Mouse (Mus musculus) left cerebral cortex, postnatal 10 days (tissue): ENCODE measurements around the gene Anks1b. TPM values are rescaled to one million over a fixed set of nuclear protein-coding genes. Genes with fewer than 3 reads are reported as not detected.
"Not testable (repeated sequence)": the region's sequence is repeated elsewhere in the genome, so short reads cannot be mapped to it uniquely, and the experiment has no call there.

Experiments used
- DNase-seq, 2 experiments: peaks; one replicate each; pipeline ENCODE4 v3.0.0; 2021 to 2022; ENCODE audit warnings: low spot score in 2 of 2, mixed read lengths in 1 of 2; ENCODE audit errors: extremely low spot score in 1 of 2
- intact Hi-C: fragments of 180-260 bp; cut with DNase I; formaldehyde crosslinking; loops from one replicate; pipeline ENCODE4 v1.15.1; 2025
- total RNA-seq, 2 experiments: library from RNA; stranded (reverse); gene quantifications; 2 replicates each; pipeline ENCODE4 v1.2.3; 2021

Anks1b gene
- total RNA-seq, 2 experiments from 2014 or later, result 366 TPM

DNA sequence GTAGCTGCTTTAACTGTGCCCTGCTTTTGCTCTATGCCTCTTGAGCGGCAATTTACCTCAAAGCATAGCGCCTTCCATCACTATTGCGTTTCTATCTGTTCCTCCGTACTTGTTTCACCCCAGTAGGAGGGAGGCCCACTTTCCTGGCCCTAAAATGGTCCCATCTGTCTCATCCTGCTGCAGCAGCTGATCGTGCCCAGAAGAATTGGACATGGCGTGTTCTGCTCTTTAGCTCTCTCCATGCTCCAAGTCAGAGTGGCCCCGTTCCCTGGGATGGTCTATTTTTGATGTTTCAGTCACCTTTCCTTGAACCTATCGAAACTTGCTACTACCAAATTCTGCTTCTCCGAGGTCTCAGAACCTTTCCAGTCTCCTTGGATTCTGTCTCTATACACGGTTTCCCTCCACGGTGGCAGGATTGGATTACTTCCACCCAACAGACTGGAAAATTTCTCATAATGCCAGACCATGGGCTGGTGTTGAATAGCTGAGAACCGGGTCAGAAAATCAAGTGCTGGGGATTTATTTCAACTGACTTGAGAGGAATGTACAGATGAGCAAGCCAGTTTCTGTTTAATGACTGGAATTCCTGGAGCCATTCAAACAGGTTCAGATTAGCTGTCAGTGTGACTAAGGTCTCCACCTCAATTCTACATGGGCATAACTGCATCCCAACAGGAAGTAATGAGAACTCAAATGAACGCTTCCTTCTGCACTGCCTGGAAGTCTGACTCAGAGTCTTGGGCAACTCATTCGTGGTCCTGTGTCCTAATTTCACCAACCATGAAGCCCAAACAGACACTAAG lies 726.6 kb downstream of the Anks1b start:
- intact Hi-C loops, result no loop called here
- DNase-seq, result no peak

DNA sequence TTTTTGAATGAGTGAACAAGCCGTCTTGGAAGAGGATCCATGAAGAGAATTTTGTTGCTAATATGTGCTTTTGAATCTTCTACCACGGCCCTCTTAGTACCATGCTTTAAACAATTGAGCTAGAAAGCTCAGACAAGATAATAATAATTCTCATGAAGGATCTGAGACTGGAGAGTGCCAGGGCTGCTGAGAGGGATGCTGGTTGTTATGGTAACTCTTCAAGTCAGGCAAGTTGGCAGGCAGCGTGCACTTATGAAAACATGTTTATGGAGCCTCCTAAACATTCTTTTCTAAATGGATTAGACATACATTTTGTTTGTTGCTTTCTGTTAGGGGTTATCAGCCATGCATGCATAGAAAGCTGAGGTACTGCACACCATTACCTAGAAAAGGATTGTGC lies 734.3 kb downstream of the Anks1b start:
- DNase-seq, result no peak

DNA sequence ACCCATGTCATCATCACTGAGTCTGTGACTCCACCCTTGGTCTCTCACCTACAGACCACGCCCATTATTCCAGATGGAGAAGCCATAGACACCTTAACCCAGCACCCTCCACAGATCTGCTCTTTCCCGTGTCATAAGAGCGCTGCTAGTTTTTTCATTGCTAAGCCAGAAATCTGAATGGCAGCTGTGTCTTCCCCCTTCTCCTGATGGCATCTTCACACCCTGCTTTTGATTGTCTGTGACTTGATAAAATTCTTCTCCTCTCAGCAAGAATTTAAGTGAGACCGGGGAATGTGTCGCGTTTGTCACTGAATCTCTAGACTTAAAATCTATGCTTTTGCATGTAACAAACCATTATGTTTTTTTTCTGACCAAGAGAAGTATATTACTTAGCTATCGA lies 736.1 kb downstream of the Anks1b start:
- DNase-seq, result no peak
- intact Hi-C loops, result no loop called here

More for the DNA sequence above, 734.3 kb downstream of the Anks1b start:
- intact Hi-C loops, result no loop called here

DNA sequence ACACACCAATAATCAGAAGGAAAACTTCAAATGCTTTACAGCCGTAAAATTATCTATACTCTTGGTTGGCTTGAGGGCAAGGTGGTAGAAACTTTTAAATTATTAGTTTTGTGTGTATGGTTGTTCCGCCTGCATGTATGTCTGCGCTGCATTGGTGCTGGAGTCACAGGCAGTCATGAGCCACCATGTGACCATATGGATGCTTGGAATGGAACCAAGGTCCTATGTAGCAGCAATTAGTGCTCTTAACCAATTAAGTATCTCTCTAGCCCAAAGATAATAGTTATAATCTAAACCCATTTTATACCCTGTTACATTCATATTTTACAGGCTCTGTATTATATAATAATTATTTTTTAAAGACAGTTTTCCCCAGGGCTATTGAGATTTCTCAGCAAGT lies 739.7 kb downstream of the Anks1b start:
- intact Hi-C loops, result no loop called here
- no peak for DNase-seq

DNA sequence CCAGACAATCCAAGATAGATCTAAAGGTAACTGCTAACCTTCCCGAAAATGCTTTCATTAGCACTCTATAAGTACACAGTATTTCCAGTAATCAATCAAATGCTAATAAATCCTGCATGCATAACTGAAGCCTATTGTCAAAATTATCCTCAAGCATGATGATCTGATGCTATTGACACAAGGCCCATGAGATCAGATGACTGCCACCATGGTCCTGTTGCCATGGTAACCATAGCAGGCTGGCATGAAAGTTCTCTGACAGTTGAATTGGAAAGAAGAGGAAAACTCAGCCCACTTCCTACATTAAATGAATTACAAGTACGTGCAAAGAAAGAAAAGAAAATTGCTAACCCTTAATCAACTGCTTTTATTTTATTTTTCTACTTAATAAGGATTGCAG lies 741.9 kb downstream of the Anks1b start:
- DNase-seq, result no peak
- intact Hi-C loops, result no loop called here

DNA sequence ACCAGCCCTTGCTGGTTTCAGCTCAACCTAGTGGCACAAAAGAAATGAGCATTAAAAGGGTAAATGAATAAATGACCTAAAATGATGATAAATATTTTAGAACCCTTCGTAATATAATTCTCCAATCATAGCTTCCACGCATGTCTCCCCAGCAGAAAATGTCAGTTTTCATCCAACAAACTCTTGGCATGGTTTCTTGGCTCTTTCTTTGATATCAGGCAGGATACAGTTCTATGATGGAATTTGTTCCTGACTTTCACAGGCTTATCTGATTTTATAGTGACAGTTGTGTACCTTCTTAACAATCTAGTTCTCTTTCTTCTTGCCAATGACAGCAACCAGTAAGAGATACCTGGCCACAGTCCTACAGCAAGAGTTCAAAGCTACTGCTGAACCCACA lies 743.3 kb downstream of the Anks1b start:
- DNase-seq, result no peak
- intact Hi-C loops, result no loop called here

DNA sequence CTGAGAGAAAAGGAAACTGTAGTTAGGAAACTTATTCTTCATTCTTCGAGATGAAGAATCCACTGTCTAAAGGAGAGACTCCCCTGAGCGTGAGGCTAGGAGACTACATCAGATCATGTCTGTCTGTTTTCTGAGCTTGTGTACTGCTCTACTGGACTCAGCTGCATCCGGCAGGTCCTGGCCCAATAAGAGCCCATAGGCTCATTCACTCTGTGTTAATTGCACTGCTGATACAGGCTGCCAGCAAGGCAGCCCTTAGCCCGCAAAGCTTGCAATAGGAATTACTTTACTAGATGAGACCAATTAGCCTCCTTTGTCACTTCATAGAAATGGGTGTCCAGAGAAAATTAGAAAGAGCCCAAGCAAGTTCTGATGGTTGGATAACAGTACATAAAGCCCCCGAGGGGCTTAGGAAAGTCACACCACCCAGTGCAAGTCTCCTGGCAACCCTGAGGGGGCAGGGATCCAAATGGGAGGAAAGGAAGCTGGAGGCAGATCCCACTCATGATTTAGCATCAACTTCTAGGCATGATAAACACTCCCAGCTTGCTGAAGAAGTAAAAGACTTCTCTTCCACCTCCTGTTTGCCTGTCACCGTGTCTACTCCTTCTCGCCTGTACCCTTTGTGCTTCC lies 744.5 kb downstream of the Anks1b start:
- intact Hi-C loops, result no loop called here
- no peak for DNase-seq

DNA sequence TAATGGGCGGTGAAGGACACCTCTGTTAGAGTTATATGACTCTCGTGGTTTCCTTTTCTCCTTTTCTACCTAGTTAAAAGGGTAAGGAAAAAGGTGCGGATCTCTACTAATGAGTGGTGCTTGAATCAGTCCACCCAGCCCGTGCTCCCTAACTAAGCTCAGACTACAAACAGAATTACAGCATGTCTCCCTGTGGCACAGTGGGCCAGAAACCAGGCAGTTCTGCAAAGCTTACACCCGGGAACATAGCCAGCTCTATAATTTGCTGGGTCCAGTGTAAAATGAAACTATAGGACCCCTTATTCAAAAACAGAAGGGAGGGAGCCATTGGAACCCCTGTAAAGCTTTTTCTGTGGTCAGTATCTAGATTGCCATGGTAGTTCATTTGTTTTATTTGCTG lies 754.2 kb downstream of the Anks1b start:
- no peak for DNase-seq
- intact Hi-C loops, result no loop called here

DNA sequence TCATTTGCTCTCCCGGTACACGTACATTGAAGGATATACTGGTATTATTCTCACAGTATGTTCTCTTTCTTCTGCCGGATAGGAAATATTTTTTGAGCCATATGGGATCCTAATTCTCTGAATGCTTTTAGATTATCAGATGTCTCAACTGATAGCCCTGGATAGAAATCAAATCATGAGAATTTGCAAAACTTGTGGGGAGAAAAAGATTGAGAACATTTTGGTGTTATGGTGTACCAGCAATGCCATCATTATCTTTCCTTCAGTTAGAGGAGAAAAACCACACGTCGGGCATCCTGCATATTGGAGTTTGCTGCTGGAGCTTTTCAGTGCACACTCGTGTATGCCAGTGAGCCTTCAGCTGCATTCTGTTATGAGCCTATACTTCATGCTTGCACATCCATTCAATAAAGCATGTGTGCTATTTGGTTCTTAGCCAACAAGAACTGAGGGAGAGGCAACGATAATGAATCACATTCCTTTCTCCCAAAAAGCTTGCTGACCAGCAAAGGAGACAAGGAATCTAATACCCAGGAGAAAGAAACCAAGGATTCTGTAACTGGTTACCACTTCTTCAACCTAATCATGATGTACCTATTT lies 756.9 kb downstream of the Anks1b start:
- DNase-seq, result no peak
- intact Hi-C loops, result no loop called here

DNA sequence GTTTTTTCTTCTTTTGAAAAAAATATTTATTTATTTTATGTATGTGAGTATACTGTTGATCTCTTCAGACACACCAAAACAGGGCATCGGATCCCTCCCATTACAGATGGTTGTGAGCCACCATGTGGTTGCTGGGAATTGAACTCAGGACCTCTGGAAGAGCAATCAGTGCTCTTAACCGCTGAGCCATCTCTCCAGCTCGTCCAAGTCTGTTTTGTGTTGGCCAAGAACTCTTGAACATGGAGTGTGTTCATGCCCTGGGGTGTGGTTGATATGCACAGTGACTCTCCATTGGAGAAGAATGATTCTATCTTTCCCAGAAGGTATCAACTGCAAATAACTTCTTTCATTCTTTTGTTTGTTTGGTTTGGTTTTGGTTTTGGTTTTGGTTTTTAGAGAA lies 757.5 kb downstream of the Anks1b start:
- intact Hi-C loops, DNase-seq: not testable (repeated sequence)

DNA sequence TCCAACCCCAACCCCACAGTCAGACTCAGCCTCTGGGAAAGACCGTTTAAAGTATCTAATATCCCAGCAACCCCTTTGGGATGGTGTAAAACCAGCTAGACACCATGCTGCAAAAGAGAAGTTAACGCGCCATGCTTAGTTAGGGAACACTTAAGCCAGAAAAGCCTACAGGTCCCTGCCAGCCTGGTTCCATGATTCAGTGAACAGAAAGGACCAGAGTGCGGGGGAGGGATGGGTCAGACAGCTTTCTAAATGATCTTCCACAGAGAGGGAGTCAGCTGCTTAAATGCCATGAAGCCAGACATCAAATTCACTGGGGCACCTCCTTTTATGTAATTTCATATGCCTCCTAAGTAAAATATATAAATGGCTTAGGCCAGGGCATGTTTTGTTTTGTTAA lies 764.0 kb downstream of the Anks1b start:
- intact Hi-C loops, result no loop called here
- DNase-seq, result no peak

DNA sequence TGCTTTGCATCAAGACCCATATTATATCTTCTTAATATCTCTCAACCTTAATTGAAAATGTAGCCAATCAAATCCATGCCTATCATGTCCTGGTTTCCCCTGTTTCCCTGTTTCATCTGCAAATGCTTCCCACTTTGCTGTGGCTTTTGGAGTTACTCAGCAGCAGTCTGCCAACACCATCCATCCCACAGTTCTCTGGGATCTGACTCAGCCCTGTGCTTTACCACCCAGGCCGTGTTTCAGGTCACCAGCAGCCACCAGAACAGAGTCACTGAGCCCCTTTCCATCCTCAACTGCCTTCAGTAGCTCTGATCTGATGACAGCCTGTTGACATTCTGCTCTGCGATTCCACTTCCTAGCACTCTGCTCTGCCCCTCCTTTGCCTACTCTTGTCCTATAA lies 776.4 kb downstream of the Anks1b start:
- intact Hi-C loops, result no loop called here
- DNase-seq, result no peak

DNA sequence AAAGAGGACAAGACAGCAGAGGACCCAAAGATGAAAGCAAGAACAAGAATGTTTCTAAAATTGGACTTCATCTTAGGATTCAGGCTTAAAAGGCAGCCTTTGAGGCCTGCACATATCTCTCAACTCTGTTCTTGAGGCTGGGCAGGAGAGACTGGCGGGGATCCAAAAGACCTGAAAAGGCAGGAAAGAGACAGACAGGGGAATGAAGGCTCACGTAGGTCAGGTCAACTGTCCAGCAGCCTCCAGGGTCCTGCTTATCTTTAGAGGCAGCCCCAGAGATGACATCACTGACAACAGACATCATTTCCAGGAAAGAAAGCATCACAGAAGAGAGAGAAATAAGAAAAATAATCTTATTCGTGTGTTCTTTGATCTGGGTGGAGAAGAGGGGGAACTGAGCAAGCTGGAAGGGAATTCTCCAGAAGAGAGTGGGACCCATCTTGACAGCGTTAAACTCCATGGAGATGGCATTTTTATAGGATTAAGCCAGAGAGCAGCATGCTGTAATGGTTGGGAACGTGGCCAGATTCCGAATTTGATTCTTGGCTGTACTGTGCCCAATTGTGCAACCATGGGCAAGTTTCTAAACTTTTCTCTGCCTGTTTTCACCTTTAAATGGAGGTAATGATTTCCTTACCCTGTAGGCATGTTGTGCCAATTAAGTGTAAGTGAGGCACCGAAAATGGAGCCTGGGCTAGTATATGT lies 784.3 kb downstream of the Anks1b start:
- DNase-seq, result peak; percentile 33 to 46
- intact Hi-C loops, result no loop called here

DNA sequence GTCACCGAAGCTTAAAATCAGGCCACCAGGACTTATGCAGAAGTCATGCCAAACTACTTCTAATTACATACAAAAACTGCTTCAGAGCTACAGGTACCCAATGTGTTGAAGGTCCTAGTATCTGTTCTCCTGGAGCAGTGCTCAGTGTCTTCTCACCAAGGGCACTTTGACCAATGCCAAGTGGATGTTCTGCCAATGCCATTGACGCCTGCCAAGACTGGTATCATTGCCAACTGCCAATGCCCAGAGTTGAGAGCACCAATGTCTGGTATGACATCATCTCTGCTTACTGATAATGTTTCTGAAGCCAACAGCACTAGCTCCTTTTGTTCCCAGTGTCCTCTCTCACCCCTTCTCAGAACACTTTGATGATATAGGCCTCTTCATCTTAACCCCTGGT lies 793.4 kb downstream of the Anks1b start:
- intact Hi-C loops, result no loop called here
- no peak for DNase-seq

DNA sequence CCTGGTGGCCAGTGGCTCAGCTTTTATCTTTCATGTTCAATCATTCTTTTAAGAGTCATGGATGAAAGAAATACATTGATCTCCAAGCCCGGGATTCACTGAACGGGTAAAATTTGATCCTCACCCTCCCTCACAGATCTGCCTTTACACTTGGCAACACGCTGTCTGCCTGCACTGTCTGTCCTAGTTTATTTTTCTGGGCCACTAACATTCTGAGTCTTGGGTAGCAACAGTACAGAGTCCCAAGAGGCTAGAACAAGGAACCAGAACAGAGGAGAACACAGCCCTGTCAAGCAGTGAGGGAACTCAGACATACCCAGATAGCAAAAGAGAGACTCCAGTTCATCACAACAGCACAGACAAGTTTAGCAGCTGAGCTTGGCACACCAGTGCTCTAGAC lies 797.0 kb downstream of the Anks1b start:
- DNase-seq, result no peak
- intact Hi-C loops, result loop anchor here (5.0 kb wide), 1 partner anchor 78 kb away; no protein-coding TSS in a partner anchor

DNA sequence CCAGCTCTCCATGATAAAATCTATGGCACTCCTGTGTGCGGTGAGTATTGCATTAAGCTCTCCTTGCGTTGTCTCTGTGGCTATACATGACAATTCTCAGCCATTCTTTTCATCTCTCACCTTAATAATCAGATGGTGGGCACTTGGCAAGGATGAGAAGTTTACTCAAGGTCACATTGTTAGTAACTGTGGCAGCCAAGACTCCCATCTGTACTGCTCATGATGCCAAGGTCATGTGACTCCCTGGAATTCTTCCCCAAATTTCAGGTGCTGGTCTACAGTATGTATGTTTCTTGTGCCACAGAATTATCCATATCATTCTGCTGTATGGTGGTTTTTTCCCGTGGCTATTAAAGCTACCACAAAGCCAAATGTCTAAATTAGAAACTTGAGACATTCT lies 798.8 kb downstream of the Anks1b start:
- intact Hi-C loops, result loop anchor here (5.0 kb wide), 1 partner anchor 80 kb away; no protein-coding TSS in a partner anchor

DNA sequence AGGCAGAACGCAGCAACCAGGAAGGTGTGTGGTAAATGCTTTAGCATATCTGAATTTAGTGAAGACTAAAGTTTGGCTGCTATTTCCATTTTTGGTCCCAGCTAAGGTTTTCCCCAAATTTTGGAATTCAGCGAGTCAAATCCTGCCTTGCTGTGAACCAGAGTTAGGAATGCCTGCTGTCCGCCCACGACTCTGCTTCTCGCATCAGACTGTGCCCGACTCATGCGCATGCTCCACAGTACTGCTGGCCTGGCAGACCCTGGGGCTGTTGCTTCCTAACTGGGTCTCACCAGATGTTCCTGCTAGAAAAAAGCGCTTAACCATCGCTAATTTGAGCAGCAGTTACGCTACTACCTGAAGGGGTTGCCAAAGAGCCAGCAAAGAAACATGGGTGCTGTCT lies 801.1 kb downstream of the Anks1b start:
- peak; percentile 63 to 73 for DNase-seq
- intact Hi-C loops, result loop anchor here (5.0 kb wide), 1 partner anchor 82 kb away; no protein-coding TSS in a partner anchor

More for the DNA sequence above, 798.8 kb downstream of the Anks1b start:
- no peak for DNase-seq

DNA sequence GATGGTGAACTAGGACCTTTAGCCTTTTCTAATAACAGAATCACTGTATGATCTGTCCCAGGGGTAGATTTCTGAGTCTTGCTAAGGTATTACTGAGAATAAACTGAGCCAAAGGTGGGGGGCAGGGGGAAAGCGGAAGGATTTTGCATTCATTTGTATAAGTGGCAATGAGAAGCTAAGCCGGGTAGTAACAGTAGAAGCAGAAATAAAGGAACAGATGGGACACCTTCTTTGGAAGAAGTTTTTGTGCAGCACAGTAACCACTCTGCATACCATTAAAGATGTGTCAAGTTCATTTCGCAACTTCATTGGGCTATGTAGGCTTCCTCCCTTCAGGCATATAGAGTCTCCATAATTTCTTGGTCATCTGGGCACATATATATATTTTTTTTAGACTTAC lies 804.1 kb downstream of the Anks1b start:
- DNase-seq, result no peak
- intact Hi-C loops, result no loop called here

DNA sequence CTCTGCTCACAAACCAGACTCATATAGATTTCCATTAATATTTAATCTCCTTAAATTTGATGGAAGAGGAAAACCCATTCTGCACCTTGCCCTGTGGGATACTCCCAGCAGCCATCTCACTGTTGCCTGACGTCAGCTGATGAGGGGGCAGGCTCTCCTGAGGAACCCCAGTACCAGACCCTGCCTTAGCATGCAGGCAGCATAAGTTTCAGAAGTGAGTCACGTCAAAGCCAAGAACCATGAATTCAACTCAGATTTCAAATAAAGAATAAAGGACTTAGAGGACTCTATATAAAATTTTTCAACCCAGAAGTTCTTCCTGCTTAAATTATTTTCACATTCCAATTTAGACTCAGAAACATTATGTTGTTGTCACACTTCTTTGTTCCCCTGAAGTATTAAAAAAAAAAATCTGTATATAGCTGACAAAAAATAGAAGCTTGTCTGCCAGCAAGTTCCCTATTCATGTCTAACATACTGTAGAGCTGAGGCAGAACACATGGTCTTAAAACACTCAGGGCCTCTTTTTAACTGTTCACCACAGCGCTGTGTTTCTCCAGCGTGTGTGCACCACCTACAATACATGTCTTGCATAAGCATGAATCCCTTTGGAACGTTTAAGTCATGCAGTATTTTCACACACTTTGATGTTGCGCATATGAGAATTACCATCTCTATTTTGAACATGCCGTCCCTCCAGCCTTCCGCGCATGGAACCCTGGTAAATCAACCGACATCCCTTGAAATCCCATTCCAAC lies 806.6 kb downstream of the Anks1b start:
- peak in 1 of 2 experiments; percentile 62 for DNase-seq
- intact Hi-C loops, result loop anchor here (10.0 kb wide), 1 partner anchor 185 kb away; no protein-coding TSS in a partner anchor
